Mouse (Mus musculus): ENCODE data around the gene Bnip3. TPM values are rescaled to one million over a fixed set of nuclear protein-coding genes. Genes with fewer than 3 reads are reported as not detected.

The Bnip3 gene
- polyA plus RNA-seq, 1 experiment from 2014 or later = 186 TPM

DNA sequence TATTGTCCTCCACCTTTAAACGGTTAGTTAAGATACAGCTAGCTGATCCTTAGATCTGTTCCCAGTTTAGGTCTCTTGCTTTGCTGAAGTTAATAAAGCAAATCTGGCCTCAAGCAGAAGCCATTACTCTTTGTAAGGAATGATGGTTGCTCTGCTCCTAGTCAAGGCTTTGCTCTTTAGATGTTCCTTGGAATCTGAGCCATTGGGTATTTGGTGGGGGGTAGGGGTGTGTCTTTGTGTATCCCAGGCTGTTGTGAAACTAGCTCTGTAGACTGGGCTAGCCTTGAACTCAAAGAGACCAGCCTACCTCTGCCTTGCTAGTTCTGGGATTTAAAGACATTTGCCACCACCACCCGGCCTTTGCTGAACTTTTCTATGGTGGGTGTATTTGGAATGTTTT lies 55.1 kb downstream of the Bnip3 start:
- H3K9me3 ChIP-seq (replicated peaks; ENCODE audit: control insufficient read depth, low read length) = no peaks in the 10 kb centered on the region
- no peak overlapping the region for H3K4me2 ChIP-seq (ENCODE audit: low read depth, low read length)
- no peak overlapping the region for H3K9ac ChIP-seq (ENCODE audit: low read depth, low read length)
- H3K4me1 ChIP-seq (ENCODE audit: control insufficient read depth, low read depth, low read length) = peaks cover 3% of the 10 kb centered on the region
- H3K4me3 ChIP-seq (ENCODE audit: low read depth, low read length) = no peak overlapping the region
- H3K27me3 ChIP-seq (ENCODE audit: control insufficient read depth, insufficient read depth, low read depth, low read length) = no peaks in the 10 kb centered on the region
- ATAC-seq (ENCODE audit: low read depth) = no peak
- 76% methylated on average over 2 of the region's 2 CpGs for WGBS (ENCODE audit: insufficient replicate concordance)
- H3K27ac ChIP-seq (ENCODE audit: low read length) = no peak overlapping the region
- peaks cover 3% of the 10 kb centered on the region for H3K36me3 ChIP-seq (ENCODE audit: control insufficient read depth, insufficient read depth)

DNA sequence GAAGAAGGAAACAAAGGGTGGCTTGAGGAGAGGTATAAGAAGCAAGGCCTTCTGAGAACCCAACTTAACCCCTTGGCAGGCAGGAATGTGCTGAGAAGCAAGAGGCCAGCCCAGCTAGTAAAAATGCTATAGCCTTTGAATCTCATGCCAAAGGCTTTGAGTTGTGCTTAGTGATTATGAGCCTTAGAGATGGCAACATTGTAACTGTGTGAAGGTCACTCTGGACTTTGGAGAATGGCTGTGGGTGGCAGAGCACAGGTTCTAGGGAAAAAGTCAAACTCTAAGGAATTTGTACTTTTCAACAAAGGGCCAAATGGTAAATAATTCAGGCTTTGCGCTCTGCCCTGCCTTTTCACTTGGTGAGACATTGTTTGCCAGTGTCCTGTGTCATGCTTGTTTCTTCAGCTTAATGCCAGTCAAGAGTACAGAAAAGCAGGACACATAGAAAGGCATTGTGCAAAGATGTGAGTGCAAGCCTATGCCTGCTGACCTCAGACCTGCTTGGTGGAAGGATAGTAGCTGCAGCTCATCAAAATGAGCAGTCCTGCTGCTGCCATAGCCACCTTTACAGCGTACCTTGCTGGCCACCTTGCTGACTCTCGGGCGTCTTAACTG lies 55.8 kb downstream of the Bnip3 start:
- peaks cover 3% of the 10 kb centered on the region for H3K4me1 ChIP-seq (ENCODE audit: control insufficient read depth, low read depth, low read length)
- no peak overlapping the region for H3K9ac ChIP-seq (ENCODE audit: low read depth, low read length)
- WGBS (ENCODE audit: insufficient replicate concordance) = 85% methylated on average over 4 of the region's 4 CpGs
- no peak overlapping the region for H3K4me3 ChIP-seq (ENCODE audit: low read depth, low read length)
- no peak for ATAC-seq (ENCODE audit: low read depth)
- no peaks in the 10 kb centered on the region for H3K27me3 ChIP-seq (ENCODE audit: control insufficient read depth, insufficient read depth, low read depth, low read length)
- H3K9me3 ChIP-seq (replicated peaks; ENCODE audit: control insufficient read depth, low read length) = no peaks in the 10 kb centered on the region
- H3K27ac ChIP-seq (ENCODE audit: low read length) = no peak overlapping the region
- H3K36me3 ChIP-seq (ENCODE audit: control insufficient read depth, insufficient read depth) = peaks cover 3% of the 10 kb centered on the region
- H3K4me2 ChIP-seq (ENCODE audit: low read depth, low read length) = no peak overlapping the region

DNA sequence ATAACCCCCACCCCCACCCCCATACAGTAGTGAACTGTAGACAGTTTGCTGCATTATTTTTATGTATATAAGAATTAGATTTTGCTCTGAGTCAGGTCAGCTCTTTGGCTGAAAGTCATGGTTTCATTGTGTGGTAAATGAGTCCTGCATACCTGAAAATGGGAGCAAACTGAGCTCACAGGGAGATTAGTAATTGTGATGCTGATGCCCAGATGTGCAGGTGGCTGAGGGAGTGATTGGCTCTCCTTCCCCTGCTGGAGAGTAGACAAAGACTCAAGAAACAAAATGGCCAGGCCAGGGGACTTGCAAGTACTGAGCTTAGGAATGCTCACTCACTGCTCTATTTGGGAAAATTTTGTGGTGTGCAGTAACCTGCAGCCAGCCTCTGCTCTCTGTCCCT lies 59.2 kb downstream of the Bnip3 start:
- Histone ChIP-seq H3K27ac (ENCODE audit: low read length) (no peak overlapping the region), H3K4me1 (ENCODE audit: control insufficient read depth, low read depth, low read length) (peaks cover 22% of the 10 kb centered on the region), H3K36me3 (ENCODE audit: control insufficient read depth, insufficient read depth) (peaks cover 5% of the 10 kb centered on the region), H3K9me3 (replicated peaks; ENCODE audit: control insufficient read depth, low read length) (no peaks in the 10 kb centered on the region), H3K4me3 (ENCODE audit: low read depth, low read length) (no peak overlapping the region), H3K27me3 (ENCODE audit: control insufficient read depth, insufficient read depth, low read depth, low read length) (no peaks in the 10 kb centered on the region), H3K9ac (ENCODE audit: low read depth, low read length) (no peak overlapping the region), H3K4me2 (ENCODE audit: low read depth, low read length) (no peak overlapping the region)
- no peak for ATAC-seq (ENCODE audit: low read depth)

DNA sequence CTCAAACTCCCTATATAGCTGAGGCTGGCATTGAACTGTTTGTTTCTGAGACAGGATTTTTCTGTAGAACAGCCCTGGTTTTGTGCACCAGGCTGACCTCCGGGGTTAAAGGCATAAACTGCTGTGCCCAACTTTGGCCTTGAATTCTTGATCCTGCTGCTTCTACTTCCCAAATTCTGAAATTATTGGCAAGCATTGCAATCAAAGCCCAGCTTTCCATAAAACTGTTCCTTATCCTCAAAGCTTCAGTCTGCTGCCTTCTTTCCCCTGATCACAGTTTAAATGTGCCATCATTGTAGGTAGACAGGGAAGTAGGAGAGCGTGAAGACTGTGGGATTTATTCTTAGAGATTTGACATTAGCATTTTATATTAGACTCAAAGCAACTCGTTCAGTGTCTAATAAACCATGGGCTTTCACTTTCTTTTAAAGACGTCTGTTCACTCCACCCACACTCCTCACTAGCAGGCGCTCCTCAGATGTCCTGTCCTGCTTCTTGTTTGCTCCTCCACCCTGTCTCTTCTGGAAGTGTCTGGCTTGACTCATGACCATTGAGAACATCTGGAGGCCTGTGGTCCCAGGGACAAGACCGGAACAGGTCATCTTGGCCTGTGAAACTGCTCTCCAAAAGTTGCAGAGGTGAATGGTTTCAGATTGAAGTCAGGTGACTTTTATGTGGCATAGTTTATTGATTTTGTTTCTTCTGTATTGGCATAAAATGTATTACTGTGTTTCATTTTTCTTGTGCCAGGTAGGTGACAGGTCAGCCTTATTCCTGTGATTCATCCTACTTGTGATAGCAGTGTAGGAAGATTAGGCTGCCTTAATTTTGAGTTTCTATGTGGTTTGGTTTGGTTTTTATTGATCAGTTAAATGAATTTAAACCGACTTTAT lies 61.0 kb downstream of the Bnip3 start:
- 76% methylated on average over 7 of the region's 7 CpGs for WGBS (ENCODE audit: insufficient replicate concordance)
- H3K36me3 ChIP-seq (ENCODE audit: control insufficient read depth, insufficient read depth) = peaks cover 5% of the 10 kb centered on the region
- H3K9me3 ChIP-seq (replicated peaks; ENCODE audit: control insufficient read depth, low read length) = no peaks in the 10 kb centered on the region
- H3K4me3 ChIP-seq (ENCODE audit: low read depth, low read length) = no peak overlapping the region
- H3K27ac ChIP-seq (ENCODE audit: low read length) = no peak overlapping the region
- ATAC-seq (ENCODE audit: low read depth) = no peak
- peaks cover 30% of the 10 kb centered on the region for H3K4me1 ChIP-seq (ENCODE audit: control insufficient read depth, low read depth, low read length)
- H3K27me3 ChIP-seq (ENCODE audit: control insufficient read depth, insufficient read depth, low read depth, low read length) = no peaks in the 10 kb centered on the region
- H3K9ac ChIP-seq (ENCODE audit: low read depth, low read length) = peak overlapping the region; percentile 15; the same call in 1 of the 2 replicates
- peak overlapping the region; percentile 96; the same call in 1 of the 2 replicates for H3K4me2 ChIP-seq (ENCODE audit: low read depth, low read length)

DNA sequence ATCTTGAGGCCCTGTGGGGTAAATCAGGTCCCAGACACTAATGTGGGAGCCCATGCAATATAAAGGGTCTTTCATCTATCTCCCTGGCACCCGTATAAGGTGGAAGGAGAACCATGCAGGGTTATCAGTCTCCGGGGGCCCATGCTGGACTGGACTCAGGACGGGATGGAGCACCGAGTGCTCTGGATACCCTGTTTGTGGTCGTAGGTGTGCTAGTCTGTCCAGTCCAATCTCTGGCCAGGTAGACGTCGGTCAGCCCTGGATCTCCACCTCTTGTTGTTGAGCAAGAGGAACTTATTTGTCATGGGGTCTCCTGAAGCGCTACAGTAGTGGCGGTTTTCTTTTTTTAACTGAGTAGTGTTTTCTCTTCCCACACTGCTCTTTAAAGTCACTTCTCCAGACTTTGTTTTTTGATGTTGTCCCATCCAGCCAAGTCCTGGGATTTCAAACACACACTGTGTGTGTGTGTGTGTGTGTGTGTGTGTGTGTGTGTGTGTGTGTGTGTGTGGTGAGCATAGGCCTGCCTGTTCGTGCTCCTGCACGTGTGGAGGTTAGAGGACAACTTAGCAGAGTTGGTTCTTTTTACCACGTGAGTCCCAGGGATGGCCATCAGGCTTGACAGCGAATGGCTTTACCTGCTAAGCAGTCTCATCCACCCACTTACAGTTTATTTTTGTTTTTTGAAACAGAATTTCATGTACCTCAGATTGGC lies 61.8 kb downstream of the Bnip3 start:
- Histone ChIP-seq H3K4me3 (ENCODE audit: low read depth, low read length) (peak overlapping the region; percentile 95), H3K27me3 (ENCODE audit: control insufficient read depth, insufficient read depth, low read depth, low read length) (no peaks in the 10 kb centered on the region), H3K4me2 (ENCODE audit: low read depth, low read length) (peak overlapping the region; percentile 96), H3K4me1 (ENCODE audit: control insufficient read depth, low read depth, low read length) (peaks cover 30% of the 10 kb centered on the region), H3K9me3 (replicated peaks; ENCODE audit: control insufficient read depth, low read length) (no peaks in the 10 kb centered on the region), H3K9ac (ENCODE audit: low read depth, low read length) (peak overlapping the region; percentile 97), H3K36me3 (ENCODE audit: control insufficient read depth, insufficient read depth) (peaks cover 5% of the 10 kb centered on the region), H3K27ac (ENCODE audit: low read length) (peak overlapping the region; percentile 96; the same call in 1 of the 2 replicates)
- ATAC-seq (ENCODE audit: low read depth) = no peak
- WGBS (ENCODE audit: insufficient replicate concordance) = 33% methylated on average over 13 of the region's 13 CpGs

DNA sequence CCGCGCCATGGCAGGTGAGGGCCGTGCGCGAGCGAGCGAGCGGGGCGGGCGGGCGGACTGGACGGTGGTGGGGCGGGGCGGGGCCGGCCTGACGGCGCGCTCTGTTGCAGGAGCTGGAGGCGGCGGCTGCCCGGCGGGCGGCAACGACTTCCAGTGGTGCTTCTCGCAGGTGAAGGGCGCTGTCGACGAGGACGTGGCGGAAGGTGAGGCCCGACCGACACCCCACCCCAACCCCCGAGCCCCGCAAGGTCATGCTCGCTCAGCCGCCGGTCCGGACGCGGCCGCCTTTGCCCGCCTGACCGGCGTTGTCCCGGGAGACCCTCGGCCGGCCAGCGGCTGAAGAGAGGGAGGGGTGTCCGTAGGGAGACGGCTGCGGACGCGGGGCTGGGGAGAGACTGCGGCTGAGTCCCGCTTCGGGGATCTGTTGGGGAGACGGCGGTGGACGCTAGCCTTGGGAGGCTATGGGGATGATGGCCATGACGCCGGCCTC lies 62.8 kb downstream of the Bnip3 start:
- H3K9ac ChIP-seq (ENCODE audit: low read depth, low read length) = peak overlapping the region; percentile 97
- H3K4me1 ChIP-seq (ENCODE audit: control insufficient read depth, low read depth, low read length) = peaks cover 30% of the 10 kb centered on the region
- no peaks in the 10 kb centered on the region for H3K27me3 ChIP-seq (ENCODE audit: control insufficient read depth, insufficient read depth, low read depth, low read length)
- H3K4me2 ChIP-seq (ENCODE audit: low read depth, low read length) = peak overlapping the region; percentile 96
- peaks cover 2% of the 10 kb centered on the region; the same call in 1 of the 2 replicates for H3K36me3 ChIP-seq (ENCODE audit: control insufficient read depth, insufficient read depth)
- peak overlapping the region; percentile 95 for H3K4me3 ChIP-seq (ENCODE audit: low read depth, low read length)
- H3K27ac ChIP-seq (ENCODE audit: low read length) = peak overlapping the region; percentile 96
- under 1% methylated on average over 38 of the region's 61 CpGs for WGBS (ENCODE audit: insufficient replicate concordance)
- ATAC-seq (ENCODE audit: low read depth) = peak; percentile 85
- H3K9me3 ChIP-seq (replicated peaks; ENCODE audit: control insufficient read depth, low read length) = no peaks in the 10 kb centered on the region

DNA sequence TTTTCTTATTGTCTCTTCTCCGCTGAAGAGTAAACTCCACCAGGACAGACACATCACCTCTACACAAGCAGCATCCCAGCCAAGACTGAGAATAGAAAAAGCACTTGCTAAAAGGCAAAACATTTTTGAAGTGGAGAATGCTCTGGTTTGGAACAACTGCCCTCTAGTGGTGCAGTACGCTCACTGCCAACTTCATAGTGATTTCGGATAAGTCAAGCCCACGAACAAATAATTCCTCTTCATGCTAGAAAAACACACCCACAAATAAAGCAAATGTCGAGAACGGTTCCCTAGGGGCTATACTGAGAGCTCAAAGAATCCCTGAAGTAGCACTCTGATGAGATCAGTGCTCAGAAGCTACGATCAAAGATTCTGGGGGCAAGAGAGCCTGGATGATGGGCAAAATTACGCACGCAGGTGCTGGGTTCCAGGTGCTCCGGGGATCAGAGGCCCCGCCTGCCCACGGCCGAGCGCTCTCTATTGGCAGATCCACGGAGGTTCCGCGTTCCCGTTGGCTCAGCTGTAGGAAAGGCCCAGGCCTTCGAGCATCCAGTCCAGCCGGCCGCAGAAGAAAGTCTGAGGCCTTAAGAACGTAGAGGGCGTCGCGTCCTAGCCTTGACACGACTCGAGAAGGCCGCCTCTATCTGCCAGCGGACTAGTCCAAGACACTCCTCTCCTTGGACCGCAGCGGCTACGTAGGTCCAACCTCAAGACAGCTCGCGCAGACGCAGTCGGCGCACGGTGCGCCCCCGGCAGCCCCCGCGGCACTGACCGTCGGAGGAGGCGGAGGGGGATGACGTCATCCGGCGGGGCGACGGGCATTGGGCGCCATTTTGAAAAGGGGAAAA lies 63.6 kb downstream of the Bnip3 start, which contains the start of the genes Ppp2r2d and Mapk1ip1:
TSS of gene Ppp2r2d (plus strand) at position 536 of the 848 bp plus-strand sequence.
TSS of gene Mapk1ip1 (minus strand) at position 730 of the 848 bp plus-strand sequence.
- H3K9me3 ChIP-seq (replicated peaks; ENCODE audit: control insufficient read depth, low read length) = no peaks in the 10 kb centered on the region
- ATAC-seq (ENCODE audit: low read depth) = peak; percentile 91
- peak within 1 kb of the TSS; percentile 97 for H3K9ac ChIP-seq (ENCODE audit: low read depth, low read length)
- H3K4me1 ChIP-seq (ENCODE audit: control insufficient read depth, low read depth, low read length) = peaks cover 30% of the 10 kb centered on the region
- peaks cover 2% of the 10 kb centered on the region; the same call in 1 of the 2 replicates for H3K36me3 ChIP-seq (ENCODE audit: control insufficient read depth, insufficient read depth)
- peak within 1 kb of the TSS; percentile 96 for H3K27ac ChIP-seq (ENCODE audit: low read length)
- H3K27me3 ChIP-seq (ENCODE audit: control insufficient read depth, insufficient read depth, low read depth, low read length) = no peaks in the 10 kb centered on the region
- under 1% methylated on average over 50 of the region's 51 CpGs for WGBS (ENCODE audit: insufficient replicate concordance)
- H3K4me2 ChIP-seq (ENCODE audit: low read depth, low read length) = peak within 1 kb of the TSS; percentile 96
- peak within 1 kb of the TSS; percentile 95 for H3K4me3 ChIP-seq (ENCODE audit: low read depth, low read length)

DNA sequence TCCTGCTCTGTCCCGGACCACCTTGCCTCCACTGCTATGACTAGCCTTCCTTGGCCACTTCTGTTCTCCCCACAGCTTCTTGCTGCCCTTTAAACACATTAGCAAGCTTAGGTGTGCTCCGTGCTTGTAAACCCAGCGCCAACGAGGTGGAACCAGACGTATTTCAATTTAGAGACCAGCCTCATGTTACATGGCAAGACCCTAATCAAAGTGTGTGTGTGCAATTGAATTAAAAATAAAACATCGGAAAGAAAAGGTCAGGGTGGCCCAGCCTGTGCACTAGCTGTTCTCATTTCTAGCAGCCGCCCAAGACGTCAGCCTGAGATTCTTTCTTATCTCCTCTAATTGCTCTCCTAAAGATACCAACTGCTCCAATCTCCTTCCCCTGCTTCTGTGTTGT lies 64.2 kb downstream of the Bnip3 start:
- Histone ChIP-seq H3K27ac (ENCODE audit: low read length) (peak overlapping the region; percentile 96), H3K4me3 (ENCODE audit: low read depth, low read length) (peak overlapping the region; percentile 95), H3K4me1 (ENCODE audit: control insufficient read depth, low read depth, low read length) (peaks cover 30% of the 10 kb centered on the region), H3K27me3 (ENCODE audit: control insufficient read depth, insufficient read depth, low read depth, low read length) (no peaks in the 10 kb centered on the region), H3K36me3 (ENCODE audit: control insufficient read depth, insufficient read depth) (peaks cover 2% of the 10 kb centered on the region; the same call in 1 of the 2 replicates), H3K4me2 (ENCODE audit: low read depth, low read length) (peak overlapping the region; percentile 96), H3K9me3 (replicated peaks; ENCODE audit: control insufficient read depth, low read length) (no peaks in the 10 kb centered on the region), H3K9ac (ENCODE audit: low read depth, low read length) (peak overlapping the region; percentile 26; the same call in 1 of the 2 replicates)
- WGBS (ENCODE audit: insufficient replicate concordance) = 41% methylated on average over 8 of the region's 8 CpGs
- no peak for ATAC-seq (ENCODE audit: low read depth)
